Mouse (Mus musculus) stomach, postnatal 0 days (tissue): ENCODE measurements around the gene Cd48.

Experiments
- CTCF ChIP-seq: IDR thresholded peaks from 2 replicates; pipeline ENCODE4 v1.5.1; 2016; ENCODE audit warnings: antibody characterized with exemption, low read depth, mild to moderate bottlenecking, moderate library complexity
- EP300 ChIP-seq: optimal IDR thresholded peaks from 2 replicates; pipeline ENCODE3; 2016; ENCODE audit warnings: antibody characterized with exemption

DNA sequence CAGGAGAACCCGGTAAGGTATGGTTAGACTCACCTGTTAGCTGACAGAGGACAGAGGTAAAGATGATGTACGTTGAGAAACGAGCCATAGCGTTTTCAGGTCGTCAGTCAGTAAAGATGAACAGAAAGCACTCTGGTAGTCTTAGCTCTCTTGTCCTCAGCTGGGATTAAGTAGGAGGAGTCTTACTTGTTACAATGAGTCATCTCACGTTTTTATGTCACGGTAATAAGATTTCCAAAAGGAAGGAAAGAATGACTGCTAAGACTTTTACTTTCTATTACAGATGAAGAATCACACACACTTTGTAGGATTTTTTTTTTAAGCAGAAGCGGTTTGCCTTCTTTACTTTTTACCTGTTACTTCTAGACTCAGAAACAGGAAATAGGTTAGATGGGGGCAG is 33.0 kb upstream of the Cd48 start:
- TF ChIP-seq CTCF (no peak), EP300 (no peak)
